Mouse (Mus musculus) forebrain, embryonic 14.5 days (tissue): ENCODE data around the gene Cldn4. TPM values are rescaled to one million over a fixed set of nuclear protein-coding genes. Genes with fewer than 3 reads are reported as not detected.

Experiments
- ATAC-seq: fragments of 200-750 bp; cut with Nextera tagmentation; 2 replicates; pipeline ENCODE4 v1.8.0; 2017; ENCODE audit warnings: mild to moderate bottlenecking, moderate library complexity
- DNase-seq: peaks from one replicate; pipeline ENCODE4 v3.0.0-alpha.2; 2015; ENCODE audit warnings: low spot score
- H3K27ac ChIP-seq: fragments of 300-500 bp; sonication (generic); 2 replicates; pipeline ENCODE4 v1.5.1; 2014; ENCODE audit warnings: low read depth, mild to moderate bottlenecking, control low read depth, low read length, moderate library complexity
- H3K27me3 ChIP-seq: fragments of 300-500 bp; sonication (generic); replicated peaks from 2 replicates; pipeline ENCODE4 v1.6.1; 2014; ENCODE audit warnings: low read length, control low read depth, mixed read lengths; ENCODE audit not compliant: control insufficient read depth, insufficient read depth
- H3K36me3 ChIP-seq: fragments of 300-500 bp; sonication (generic); 2 replicates; pipeline ENCODE4 v1.6.1; 2014; ENCODE audit warnings: low read length, control low read depth; ENCODE audit not compliant: control insufficient read depth, insufficient read depth
- H3K4me1 ChIP-seq: fragments of 300-500 bp; sonication (generic); 2 replicates; pipeline ENCODE4 v1.6.1; 2014; ENCODE audit warnings: antibody characterized with exemption, low read length, control low read depth; ENCODE audit not compliant: control insufficient read depth, insufficient read depth
- H3K4me2 ChIP-seq: fragments of 300-500 bp; sonication (generic); 2 replicates; pipeline ENCODE4 v1.6.1; 2014; ENCODE audit warnings: mild to moderate bottlenecking, control low read depth, low read length
- H3K4me3 ChIP-seq: fragments of 300-500 bp; sonication (generic); 2 replicates; pipeline ENCODE4 v1.5.1; 2014; ENCODE audit warnings: low read depth, low read length, control low read depth
- H3K9ac ChIP-seq: fragments of 300-500 bp; sonication (generic); 2 replicates; pipeline ENCODE4 v1.6.1; 2014; ENCODE audit warnings: mild to moderate bottlenecking, low read length, control low read depth, moderate library complexity
- H3K9me3 ChIP-seq: fragments of 300-500 bp; sonication (generic); replicated peaks from 2 replicates; pipeline ENCODE4 v1.6.1; 2016; ENCODE audit warnings: low read length, control low read depth, mixed read lengths; ENCODE audit not compliant: control insufficient read depth
- WGBS: fragments of 180-500 bp; shearing (Covaris S2); extraction: QIAGEN DNeasy Blood & Tissue Kit; methylation state at CpG from one replicate; pipeline ENCODE4 v1.1.7; 2014; 5-methylcytosine and 5-hydroxymethylcytosine counted together
- polyA plus RNA-seq: library from polyadenylated mRNA; unstranded; fragments of >200 nt; fragmentation: Nextera tagmentation; extraction: Ambion mirVana; gene quantifications from 2 replicates; pipeline ENCODE4 v1.2.1, GENCODE M21; 2014

Cldn4 gene
- polyA plus RNA-seq, 1 experiment from 2014 or later = not detected

DNA sequence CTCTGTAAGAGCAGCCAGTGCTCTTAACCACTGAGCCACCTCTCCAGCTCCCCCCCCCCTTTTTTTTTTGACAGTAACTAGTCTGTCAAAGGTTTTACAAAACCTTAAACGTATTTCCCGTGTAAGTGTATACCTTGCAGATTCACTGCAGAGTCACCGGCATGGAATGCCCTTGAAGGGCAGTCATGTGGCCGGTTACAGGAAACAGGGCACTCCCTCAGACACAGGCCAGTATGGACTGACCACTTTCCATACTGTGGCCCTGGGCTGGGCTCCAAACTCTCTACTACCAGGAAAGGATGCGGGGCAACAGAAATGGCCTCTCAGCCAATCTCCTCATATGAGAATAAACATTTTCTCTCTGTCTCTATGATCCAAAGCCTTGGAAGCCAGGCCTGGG, 8.8 kb upstream of the Cldn4 start:
- DNase-seq (no peak), ATAC-seq (no peak)
- Histone ChIP-seq H3K27me3 (no peaks in the 10 kb centered on the region), H3K4me3 (no peak overlapping the region), H3K4me1 (no peaks in the 10 kb centered on the region), H3K9ac (no peak overlapping the region), H3K36me3 (no peaks in the 10 kb centered on the region), H3K27ac (no peak overlapping the region), H3K9me3 (no peaks in the 10 kb centered on the region), H3K4me2 (no peak overlapping the region)
- WGBS = 93% methylated on average over 5 of the region's 5 CpGs

DNA sequence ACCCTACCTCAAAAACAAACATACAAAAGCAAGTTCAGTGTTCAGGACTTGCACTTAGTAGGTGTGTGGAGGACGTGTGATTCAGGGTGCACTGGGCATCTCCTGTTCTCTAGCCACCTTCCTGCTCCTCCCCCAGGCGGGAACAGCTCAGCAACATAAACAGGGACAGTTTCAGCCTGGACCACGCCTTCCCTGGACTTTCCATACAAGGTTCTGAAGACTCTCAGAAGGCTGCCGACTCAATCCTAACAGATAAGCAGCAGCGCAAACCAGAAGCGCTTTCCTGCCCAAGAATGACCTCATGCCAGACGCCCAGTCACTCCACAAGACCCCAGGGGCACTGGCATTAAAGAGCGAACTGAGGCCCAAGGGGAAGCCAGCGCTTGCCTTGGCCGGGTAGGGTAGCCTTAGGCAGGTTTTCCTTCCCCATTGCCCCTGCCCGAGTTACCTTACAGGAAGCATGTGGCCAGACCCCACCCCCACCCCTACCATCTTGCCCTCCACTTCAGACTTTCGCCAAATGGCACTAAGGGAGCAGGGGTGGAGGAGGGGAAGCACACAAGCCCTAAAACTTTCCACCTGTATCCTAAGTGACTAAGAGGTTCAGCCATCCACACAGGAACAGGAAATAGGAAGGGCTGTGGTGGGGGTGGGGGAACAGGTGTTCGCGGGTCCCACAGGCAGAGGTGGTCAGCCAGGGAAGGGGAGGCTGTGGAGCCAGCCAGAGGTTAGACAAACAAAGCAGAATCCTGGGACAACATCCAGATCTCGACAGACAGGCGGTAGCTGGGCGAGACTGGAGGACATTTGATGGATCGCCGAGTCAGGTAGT, 4.5 kb upstream of the Cldn4 start:
- no peak overlapping the region for H3K4me3 ChIP-seq
- H3K27ac ChIP-seq = no peak overlapping the region
- WGBS = 51% methylated on average over 19 of the region's 19 CpGs
- no peaks in the 10 kb centered on the region for H3K36me3 ChIP-seq
- no peak for ATAC-seq
- H3K27me3 ChIP-seq = peaks cover 12% of the 10 kb centered on the region; the same call in 1 of the 2 replicates
- no peak overlapping the region for H3K4me2 ChIP-seq
- H3K9ac ChIP-seq = no peak overlapping the region
- no peaks in the 10 kb centered on the region for H3K4me1 ChIP-seq
- H3K9me3 ChIP-seq = no peaks in the 10 kb centered on the region
- no peak for DNase-seq

GRCm38 (mm10) chr5:134948085-134948439, 1.3 kb upstream of the Cldn4 start:
- Histone ChIP-seq H3K9ac (no peak overlapping the region), H3K27me3 (peaks cover 23% of the 10 kb centered on the region; the same call in 1 of the 2 replicates), H3K27ac (no peak overlapping the region), H3K9me3 (no peaks in the 10 kb centered on the region), H3K4me3 (no peak overlapping the region), H3K4me1 (no peaks in the 10 kb centered on the region), H3K36me3 (no peaks in the 10 kb centered on the region), H3K4me2 (no peak overlapping the region)
- ATAC-seq (no peak), DNase-seq (no peak)
- WGBS = 81% methylated on average over 4 of the region's 4 CpGs

DNA sequence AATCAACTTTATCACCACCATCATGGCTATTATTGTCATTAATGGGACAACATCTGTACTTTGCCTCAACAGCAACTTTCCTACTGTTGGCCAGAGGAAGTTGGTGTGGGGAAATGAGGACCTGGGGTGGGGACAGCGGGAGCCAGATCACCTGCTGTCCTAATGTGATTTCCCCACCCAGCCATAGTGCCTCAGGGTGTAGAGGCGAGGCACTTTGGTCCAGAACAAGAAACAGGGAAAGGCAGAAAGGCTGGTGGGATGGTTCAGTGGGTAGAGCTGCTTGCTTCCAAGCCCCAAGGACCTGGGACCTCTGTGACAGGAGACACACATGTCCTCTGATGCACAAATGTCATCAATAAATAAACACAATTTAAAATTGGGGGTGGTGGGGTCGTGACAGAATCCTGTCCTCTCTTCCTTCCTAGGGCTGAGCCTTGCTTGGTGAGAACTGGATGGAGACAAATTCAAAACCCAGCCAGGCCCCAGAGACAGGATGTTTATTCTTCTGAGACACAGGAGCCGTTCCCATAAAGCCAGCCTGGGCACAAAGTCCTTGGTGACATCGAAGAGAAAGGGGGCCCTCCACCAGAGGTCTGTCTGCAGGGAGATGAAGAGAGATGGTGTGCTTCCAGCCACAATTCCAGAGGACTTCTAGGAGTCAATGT, 818 bp upstream of the Cldn4 start:
- Histone ChIP-seq H3K4me1 (no peaks in the 10 kb centered on the region), H3K4me3 (no peak overlapping the region), H3K27me3 (peaks cover 23% of the 10 kb centered on the region; the same call in 1 of the 2 replicates), H3K27ac (no peak overlapping the region), H3K36me3 (no peaks in the 10 kb centered on the region), H3K9me3 (no peaks in the 10 kb centered on the region), H3K4me2 (no peak overlapping the region), H3K9ac (no peak overlapping the region)
- ATAC-seq (no peak), DNase-seq (no peak)
- WGBS = 65% methylated on average over 5 of the region's 5 CpGs

GRCm38 (mm10) chr5:134946063-134946856, 474 bp downstream of the Cldn4 start:
- Histone ChIP-seq H3K27ac (no peak overlapping the region), H3K4me1 (no peaks in the 10 kb centered on the region), H3K36me3 (no peaks in the 10 kb centered on the region), H3K4me3 (no peak overlapping the region), H3K9ac (no peak overlapping the region), H3K9me3 (no peaks in the 10 kb centered on the region), H3K4me2 (no peak overlapping the region), H3K27me3 (peaks cover 23% of the 10 kb centered on the region; the same call in 1 of the 2 replicates)
- no peak for DNase-seq
- 22% methylated on average over 43 of the region's 43 CpGs for WGBS
- no peak for ATAC-seq

DNA sequence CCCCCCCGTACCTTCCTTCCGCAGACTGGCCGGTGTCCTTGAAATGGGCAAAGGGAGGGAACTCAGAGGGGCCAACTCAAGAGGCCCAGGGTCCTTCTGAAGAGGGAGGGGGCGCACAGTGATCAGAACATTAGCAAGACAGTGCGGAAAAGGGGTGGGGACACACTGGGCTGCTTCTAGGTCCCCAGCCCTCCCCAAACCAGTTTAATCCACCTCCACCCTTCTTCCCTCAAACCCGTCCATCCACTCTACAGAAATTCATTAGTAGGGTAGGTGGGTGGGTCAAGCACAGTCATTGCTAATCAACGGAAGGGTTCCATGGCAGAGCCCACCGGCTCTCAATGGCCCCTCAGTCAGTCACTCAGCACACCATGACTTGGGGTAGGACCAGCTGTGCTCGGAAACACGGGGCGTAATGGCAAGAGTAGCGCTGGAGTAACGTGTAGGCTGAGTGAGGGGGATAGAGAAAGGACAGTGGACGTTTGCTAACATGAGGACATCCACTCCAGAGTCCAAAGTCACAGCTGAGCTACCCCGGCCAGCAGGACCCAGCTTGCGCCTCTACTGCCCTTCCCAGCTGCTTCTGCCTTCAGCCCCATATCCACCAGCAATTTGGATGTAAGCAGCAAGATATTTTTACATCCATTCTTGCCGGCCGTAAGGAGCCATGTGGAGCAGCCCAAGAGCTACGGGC, 1.3 kb downstream of the Cldn4 start:
- no peaks in the 10 kb centered on the region for H3K9me3 ChIP-seq
- no peak for DNase-seq
- no peak overlapping the region for H3K27ac ChIP-seq
- H3K36me3 ChIP-seq = no peaks in the 10 kb centered on the region
- H3K27me3 ChIP-seq = peaks cover 23% of the 10 kb centered on the region; the same call in 1 of the 2 replicates
- no peaks in the 10 kb centered on the region for H3K4me1 ChIP-seq
- WGBS = 49% methylated on average over 17 of the region's 19 CpGs
- H3K9ac ChIP-seq = no peak overlapping the region
- no peak for ATAC-seq
- no peak overlapping the region for H3K4me2 ChIP-seq
- H3K4me3 ChIP-seq = no peak overlapping the region

- Histone ChIP-seq H3K9ac (no peak overlapping the region), H3K27ac (no peak overlapping the region), H3K9me3 (no peaks in the 10 kb centered on the region), H3K4me3 (no peak overlapping the region), H3K36me3 (no peaks in the 10 kb centered on the region), H3K4me1 (no peaks in the 10 kb centered on the region), H3K4me2 (no peak overlapping the region), H3K27me3 (peaks cover 23% of the 10 kb centered on the region; the same call in 1 of the 2 replicates)
- DNase-seq (no peak), ATAC-seq (no peak)
- 87% methylated on average over 5 of the region's 5 CpGs for WGBS
Observed at GRCm38 (mm10) chr5:134944179-134944578, 2.6 kb downstream of the Cldn4 start.

GRCm38 (mm10) chr5:134942740-134943139, 4.0 kb downstream of the Cldn4 start:
- Histone ChIP-seq H3K27ac (no peak overlapping the region), H3K4me3 (no peak overlapping the region), H3K9ac (no peak overlapping the region), H3K4me2 (no peak overlapping the region), H3K36me3 (no peaks in the 10 kb centered on the region), H3K9me3 (no peaks in the 10 kb centered on the region), H3K4me1 (no peaks in the 10 kb centered on the region), H3K27me3 (peaks cover 23% of the 10 kb centered on the region; the same call in 1 of the 2 replicates)
- DNase-seq (no peak), ATAC-seq (no peak)
- 77% methylated on average over 2 of the region's 2 CpGs for WGBS
